Mouse (Mus musculus) spleen, postnatal 10 days (tissue): Measurements from ENCODE around the gene Rec114.
A peak's percentile ranks its signal among the peaks of the same experiment; 100 is the strongest.

Source experiments
- DNase-seq, 2 experiments: peaks; one replicate each; pipeline ENCODE4 v3.0.0; 2021 to 2022; ENCODE audit warnings: low spot score in 2 of 2

Gene Rec114

GRCm38 (mm10) chr9:58743702-58744248 lies at the start of gene Rec114:
TSS of gene Rec114 (minus strand) at chr9:58743964.
- no peak for DNase-seq

GRCm38 (mm10) chr9:58789476-58789875 lies 45.7 kb upstream of the Rec114 start:
- DNase-seq = no peak

- peak in 1 of 2 experiments; percentile 22 for DNase-seq
These were observed 31.6 kb upstream of the Rec114 start for GRCm38 (mm10) chr9:58775363-58775762.

GRCm38 (mm10) chr9:58774761-58775160 lies 31.0 kb upstream of the Rec114 start:
- no peak for DNase-seq

- DNase-seq = no peak
These were observed 26.2 kb upstream of the Rec114 start for GRCm38 (mm10) chr9:58769943-58770342.

- DNase-seq = peak in 1 of 2 experiments; percentile 22
These were observed 23.5 kb upstream of the Rec114 start for GRCm38 (mm10) chr9:58766959-58767955.

GRCm38 (mm10) chr9:58764354-58764753 lies 20.6 kb upstream of the Rec114 start:
- no peak for DNase-seq

- DNase-seq = no peak
These were observed 19.4 kb upstream of the Rec114 start for GRCm38 (mm10) chr9:58763114-58763513.

- no peak for DNase-seq
These were observed 18.3 kb upstream of the Rec114 start for GRCm38 (mm10) chr9:58762086-58762485.

GRCm38 (mm10) chr9:58758754-58759153 lies 15.0 kb upstream of the Rec114 start:
- no peak for DNase-seq

GRCm38 (mm10) chr9:58756371-58757132 lies 12.8 kb upstream of the Rec114 start:
- no peak for DNase-seq

- DNase-seq = no peak
These were observed 9.8 kb upstream of the Rec114 start for GRCm38 (mm10) chr9:58753606-58754005.

GRCm38 (mm10) chr9:58748142-58748541 lies 4.4 kb upstream of the Rec114 start:
- no peak for DNase-seq

- no peak for DNase-seq
These were observed 3.6 kb upstream of the Rec114 start for GRCm38 (mm10) chr9:58747328-58747755.

- DNase-seq = no peak
These were observed 1.1 kb downstream of the Rec114 start for GRCm38 (mm10) chr9:58742692-58743091.

GRCm38 (mm10) chr9:58741369-58741768 lies 2.4 kb downstream of the Rec114 start:
- no peak for DNase-seq

GRCm38 (mm10) chr9:58739791-58740190 lies 4.0 kb downstream of the Rec114 start:
- DNase-seq = no peak

- DNase-seq = no peak
These were observed 20.6 kb downstream of the Rec114 start for GRCm38 (mm10) chr9:58723165-58723564.

- DNase-seq = no peak
These were observed 21.6 kb downstream of the Rec114 start for GRCm38 (mm10) chr9:58722151-58722550.

- DNase-seq = no peak
These were observed 22.7 kb downstream of the Rec114 start for GRCm38 (mm10) chr9:58721021-58721420.

- DNase-seq = no peak
These were observed 23.6 kb downstream of the Rec114 start for GRCm38 (mm10) chr9:58720167-58720566.

GRCm38 (mm10) chr9:58719471-58719870 lies 24.3 kb downstream of the Rec114 start:
- DNase-seq = no peak
